Mouse (Mus musculus): ENCODE data around the gene Trim69. TPM values are rescaled to one million over a fixed set of nuclear protein-coding genes. Genes with fewer than 3 reads are reported as not detected.

Trim69 gene
- total and polyA plus RNA-seq, 3 experiments, result 0.04 TPM; not detected in 2

DNA sequence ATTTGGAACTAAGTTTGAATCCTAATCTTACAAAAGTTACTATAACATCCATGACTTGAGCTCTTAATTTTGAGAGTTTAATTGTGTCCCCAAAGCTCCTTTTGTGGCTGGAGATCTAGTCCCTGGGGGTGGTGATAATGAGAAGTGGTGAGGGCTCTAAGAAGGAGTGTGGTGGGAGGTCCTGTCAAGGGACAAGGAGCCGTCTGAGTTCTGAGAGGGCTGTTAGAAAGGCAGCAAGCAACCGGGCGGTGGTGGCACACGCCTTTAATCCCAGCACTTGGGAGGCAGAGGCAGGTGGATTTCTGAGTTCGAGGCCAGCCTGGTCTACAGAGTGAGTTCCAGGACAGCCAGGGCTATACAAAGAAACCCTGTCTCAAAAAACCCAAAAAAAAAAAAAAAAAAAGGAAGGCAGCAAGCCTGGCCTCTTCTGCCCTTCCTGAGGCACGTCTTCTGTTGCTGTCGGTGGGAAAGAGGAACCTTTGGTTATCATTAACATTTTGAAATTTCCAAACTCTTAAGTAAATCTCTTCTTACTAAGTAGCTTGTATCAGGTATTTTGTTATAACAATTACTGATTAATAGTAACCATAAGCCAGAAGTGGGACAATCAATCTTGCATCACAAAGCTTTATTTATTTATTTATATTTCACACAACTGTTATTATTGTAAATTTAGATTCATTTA lies 6.7 kb upstream of the Trim69 start:
- no peak overlapping the region for H3K4me3 ChIP-seq (ENCODE audit: control insufficient read depth in 1 of 2, insufficient read depth in 1 of 2, low read depth in 2 of 2, low read length in 2 of 2)
- no peaks in the 10 kb centered on the region for H3K9me3 ChIP-seq (replicated peaks; ENCODE audit: insufficient read depth, low read length)
- peak overlapping the region; percentile 29; the same call in 1 of the 2 replicates for H3K27ac ChIP-seq (ENCODE audit: control insufficient read depth, low read depth, low read length)
- H3K36me3 ChIP-seq (ENCODE audit: control insufficient read depth in 1 of 2, insufficient read depth in 2 of 2, low read length in 2 of 2), result peaks cover 3 to 28% of the 10 kb centered on the region in 2 experiments; a peak in 3 of 4 replicates
- TF ChIP-seq TBP (IDR thresholded peaks at IDR 0.05; ENCODE audit: low read depth, low read length) (peak; percentile 69; the same call in 1 of the 2 replicates), ZNF384 (IDR thresholded peaks at IDR 0.05; ENCODE audit: low read depth, low read length) (peak; percentile 83), ETS1 (IDR thresholded peaks at IDR 0.05; ENCODE audit: low read depth, low read length) (no peak)
- H3K9ac ChIP-seq (ENCODE audit: control insufficient read depth, low read depth, low read length, poor library complexity, severe bottlenecking), result no peak overlapping the region
- peaks cover 22% of the 10 kb centered on the region for H3K79me2 ChIP-seq (ENCODE audit: control insufficient read depth, insufficient read depth, low read length, poor library complexity)
- peaks cover 11 to 23% of the 10 kb centered on the region in 2 experiments for H3K4me1 ChIP-seq (ENCODE audit: control insufficient read depth in 1 of 2, insufficient read depth in 2 of 2, low read length in 2 of 2)
- H3K27me3 ChIP-seq (ENCODE audit: control insufficient read depth in 1 of 2, insufficient read depth in 2 of 2, low read length in 2 of 2), result no peaks in the 10 kb centered on the region
- peak; percentile 71 for DNase-seq (ENCODE audit: low read depth, low spot score)

DNA sequence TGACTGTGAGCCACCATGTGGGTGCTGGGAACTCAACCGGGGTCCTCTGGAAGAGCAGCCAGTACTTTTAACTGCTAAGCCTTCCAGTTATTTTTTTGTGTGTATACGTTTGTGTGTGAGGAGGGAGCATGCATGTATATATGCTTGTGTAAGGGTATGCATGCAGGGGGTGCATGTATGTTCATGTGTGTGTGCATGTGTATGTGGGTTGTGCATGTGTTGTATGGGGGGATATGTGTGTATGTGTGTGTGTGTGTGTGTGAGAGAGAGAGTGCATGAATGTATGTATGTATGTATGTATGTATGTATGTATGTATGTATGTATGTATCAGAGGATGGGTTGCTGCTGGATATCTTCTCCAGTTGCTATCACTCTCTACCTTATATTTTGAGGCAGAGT lies 6.0 kb upstream of the Trim69 start:
- H3K4me1 ChIP-seq (ENCODE audit: control insufficient read depth in 1 of 2, insufficient read depth in 2 of 2, low read length in 2 of 2), result peaks cover 8 to 16% of the 10 kb centered on the region in 2 experiments
- peaks cover 16% of the 10 kb centered on the region for H3K79me2 ChIP-seq (ENCODE audit: control insufficient read depth, insufficient read depth, low read length, poor library complexity)
- no peak overlapping the region for H3K9ac ChIP-seq (ENCODE audit: control insufficient read depth, low read depth, low read length, poor library complexity, severe bottlenecking)
- DNase-seq (ENCODE audit: low read depth, low spot score), result no peak
- H3K27ac ChIP-seq (ENCODE audit: control insufficient read depth, low read depth, low read length), result no peak overlapping the region
- H3K4me3 ChIP-seq (ENCODE audit: control insufficient read depth in 1 of 2, insufficient read depth in 1 of 2, low read depth in 2 of 2, low read length in 2 of 2), result no peak overlapping the region
- H3K36me3 ChIP-seq (ENCODE audit: control insufficient read depth in 1 of 2, insufficient read depth in 2 of 2, low read length in 2 of 2), result peaks cover 3 to 22% of the 10 kb centered on the region in 2 experiments; a peak in 3 of 4 replicates
- H3K27me3 ChIP-seq (ENCODE audit: control insufficient read depth in 1 of 2, insufficient read depth in 2 of 2, low read length in 2 of 2), result no peaks in the 10 kb centered on the region
- TF ChIP-seq ZMIZ1 (IDR thresholded peaks at IDR 0.05; ENCODE audit: low read depth, low read length) (no peak), CTCF (IDR thresholded peaks at IDR 0.05 in 2 of 3, conservative IDR thresholded peaks at IDR 0.05 in 1 of 3; ENCODE audit: control insufficient read depth in 1 of 3, insufficient read depth in 1 of 3, low read depth in 2 of 3, low read length in 3 of 3, poor library complexity in 1 of 3, severe bottlenecking in 1 of 3) (no peak), E2F4 (IDR thresholded peaks at IDR 0.05; ENCODE audit: borderline replicate concordance, low read depth, low read length) (no peak), POLR2AphosphoS5 (IDR thresholded peaks at IDR 0.05; ENCODE audit: borderline replicate concordance, low read depth, low read length) (no peak), MXI1 (IDR thresholded peaks at IDR 0.05; ENCODE audit: low read depth, low read length) (no peak), BHLHE40 (IDR thresholded peaks at IDR 0.05; ENCODE audit: borderline replicate concordance, low read depth, low read length) (no peak), TCF12 (IDR thresholded peaks at IDR 0.05; ENCODE audit: low read depth, low read length) (no peak)
- no peaks in the 10 kb centered on the region for H3K9me3 ChIP-seq (replicated peaks; ENCODE audit: insufficient read depth, low read length)

DNA sequence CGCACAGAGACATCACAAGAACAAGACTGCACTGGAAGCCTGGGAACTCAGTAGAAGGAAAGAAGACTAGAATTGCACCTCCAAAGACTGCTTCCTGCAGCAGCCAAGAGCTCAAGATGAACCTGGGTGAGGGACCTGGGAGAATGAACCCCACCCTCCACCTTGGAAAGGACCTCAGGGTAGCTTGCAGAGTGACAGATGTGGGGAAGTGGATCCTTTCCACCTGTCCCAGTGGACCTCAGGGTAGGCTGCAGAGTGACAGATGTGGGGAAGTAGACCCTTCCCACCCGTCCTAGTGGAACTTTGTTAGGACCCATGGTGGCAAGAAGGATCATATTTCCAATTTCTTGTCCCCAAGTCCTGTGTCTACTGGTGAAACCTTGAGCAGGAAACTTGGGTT lies 5.2 kb upstream of the Trim69 start:
- Histone ChIP-seq H3K79me2 (ENCODE audit: control insufficient read depth, insufficient read depth, low read length, poor library complexity) (peaks cover 8% of the 10 kb centered on the region), H3K36me3 (ENCODE audit: control insufficient read depth in 1 of 2, insufficient read depth in 2 of 2, low read length in 2 of 2) (peaks cover 3 to 15% of the 10 kb centered on the region in 2 experiments; a peak in 3 of 4 replicates), H3K4me1 (ENCODE audit: control insufficient read depth in 1 of 2, insufficient read depth in 2 of 2, low read length in 2 of 2) (peaks cover 8 to 16% of the 10 kb centered on the region in 2 experiments), H3K9ac (ENCODE audit: control insufficient read depth, low read depth, low read length, poor library complexity, severe bottlenecking) (no peak overlapping the region), H3K27ac (ENCODE audit: control insufficient read depth, low read depth, low read length) (no peak overlapping the region), H3K9me3 (replicated peaks; ENCODE audit: insufficient read depth, low read length) (no peaks in the 10 kb centered on the region), H3K4me3 (ENCODE audit: control insufficient read depth in 1 of 2, insufficient read depth in 1 of 2, low read depth in 2 of 2, low read length in 2 of 2) (no peak overlapping the region), H3K27me3 (ENCODE audit: control insufficient read depth in 1 of 2, insufficient read depth in 2 of 2, low read length in 2 of 2) (no peaks in the 10 kb centered on the region)
- TF ChIP-seq ZNF384 (IDR thresholded peaks at IDR 0.05; ENCODE audit: low read depth, low read length) (no peak), SMC3 (IDR thresholded peaks at IDR 0.05; ENCODE audit: low read depth, low read length) (no peak), CHD2 (IDR thresholded peaks at IDR 0.05; ENCODE audit: low read length) (no peak), USF2 (IDR thresholded peaks at IDR 0.05; ENCODE audit: borderline replicate concordance in 1 of 2, insufficient read depth in 1 of 2, low read depth in 1 of 2, low read length in 2 of 2) (no peak), GATA1 (IDR thresholded peaks at IDR 0.05; ENCODE audit: low read depth, low read length) (no peak)
- no peak for DNase-seq (ENCODE audit: low read depth, low spot score)
